In genomic region chr16:28928815-28929685, GRCm38 (mm10) we compare ENCODE assay signal across 8 mouse cellular contexts. TPM values are rescaled to one million over a fixed set of nuclear protein-coding genes. Genes with fewer than 3 reads are reported as not detected.
DNase-seq lines count a peak whose midpoint lies in the region; ATAC-seq and TF ChIP-seq lines count a peak whose summit lies in the region.

TSS of gene Mb21d2 (minus strand) at chr16:28929673.

- TF ChIP-seq CTCF in cerebellum, adult 2 months (IDR thresholded peaks at IDR 0.05; ENCODE audit: borderline replicate concordance, insufficient read depth, low read depth, low read length): no peak
- TF ChIP-seq CTCF in liver, embryonic 14.5 days (IDR thresholded peaks at IDR 0.05; ENCODE audit: low read depth): no peak

- no peak for TF ChIP-seq EP300 in liver, embryonic 14.5 days (IDR thresholded peaks at IDR 0.05; ENCODE audit: low read depth)

- H3K9ac ChIP-seq in liver, embryonic 14.5 days (replicated peaks): no peak within 1 kb of the TSS; the same call in 1 of the 2 replicates
- H3K9ac ChIP-seq in neural tube, embryonic 14.5 days (replicated peaks; ENCODE audit: low read depth, low read length): peak within 1 kb of the TSS; percentile 78

- ATAC-seq in liver, embryonic 14.5 days (ENCODE audit: insufficient read depth): no peak; the same call in 1 of the 2 replicates
- ATAC-seq in neural tube, embryonic 14.5 days (ENCODE audit: low read depth): peak; percentile 61

- peak within 1 kb of the TSS; percentile 94 for H3K4me3 ChIP-seq in cerebellum, adult 2 months (replicated peaks; ENCODE audit: insufficient read depth, low read depth, low read length)
- H3K4me3 ChIP-seq in liver, embryonic 14.5 days (ENCODE audit: insufficient read depth in 1 of 2, low read depth in 2 of 2, low read length in 2 of 2): peak within 1 kb of the TSS; percentile 54 to 77
- H3K4me3 ChIP-seq in neural tube, embryonic 14.5 days (ENCODE audit: low read depth, low read length): peak within 1 kb of the TSS; percentile 93

- WGBS in cerebellum, adult 2 months: under 1% methylated on average over 73 of the region's 73 CpGs
- under 1% methylated on average over 70 of the region's 73 CpGs for WGBS in liver, embryonic 14.5 days (ENCODE audit: insufficient replicate concordance)
- WGBS in neural tube, embryonic 14.5 days: 0% methylated on average over 72 of the region's 73 CpGs

- peak; percentile 20; the same call in 1 of the 2 replicates for TF ChIP-seq POLR2A in cerebellum, adult 2 months (IDR thresholded peaks at IDR 0.05; ENCODE audit: borderline replicate concordance, insufficient read depth, low read length)

- no peaks in the 10 kb centered on the region; the same call in 1 of the 2 replicates for H3K4me1 ChIP-seq in cerebellum, adult 2 months (ENCODE audit: control insufficient read depth, insufficient read depth, low read length)
- no peaks in the 10 kb centered on the region for H3K4me1 ChIP-seq in liver, embryonic 14.5 days (replicated peaks; ENCODE audit: control insufficient read depth in 2 of 2, insufficient read depth in 2 of 2, low read length in 1 of 2)
- peaks cover 14% of the 10 kb centered on the region for H3K4me1 ChIP-seq in neural tube, embryonic 14.5 days (ENCODE audit: control insufficient read depth, insufficient read depth, low read length)

- intact Hi-C loops in heart, postnatal 25 days (cut with DNase I): loop anchor here (1.0 kb wide), 1 partner anchor 89 kb away; no protein-coding TSS in a partner anchor

- no peaks in the 10 kb centered on the region for H3K27me3 ChIP-seq in cerebellum, adult 2 months (ENCODE audit: control insufficient read depth, insufficient read depth, low read length)
- peaks cover 33% of the 10 kb centered on the region for H3K27me3 ChIP-seq in liver, embryonic 14.5 days (ENCODE audit: control insufficient read depth, insufficient read depth, low read length)
- H3K27me3 ChIP-seq in neural tube, embryonic 14.5 days (ENCODE audit: control insufficient read depth, insufficient read depth, low read length): no peaks in the 10 kb centered on the region

- H3K27ac ChIP-seq in cerebellum, adult 2 months (ENCODE audit: insufficient read depth, low read length): peak within 1 kb of the TSS; percentile 82
- H3K27ac ChIP-seq in liver, embryonic 14.5 days: no peak within 1 kb of the TSS
- peak within 1 kb of the TSS; percentile 90 for H3K27ac ChIP-seq in neural tube, embryonic 14.5 days (ENCODE audit: low read depth, low read length)

- no peaks in the 10 kb centered on the region for H3K9me3 ChIP-seq in liver, embryonic 14.5 days (ENCODE audit: control insufficient read depth, low read length)
- no peaks in the 10 kb centered on the region for H3K9me3 ChIP-seq in neural tube, embryonic 14.5 days (ENCODE audit: control insufficient read depth, low read length)

- H3K36me3 ChIP-seq in liver, embryonic 14.5 days (replicated peaks; ENCODE audit: control insufficient read depth, insufficient read depth, low read depth): no peaks in the 10 kb centered on the region
- no peaks in the 10 kb centered on the region for H3K36me3 ChIP-seq in neural tube, embryonic 14.5 days (ENCODE audit: control insufficient read depth, insufficient read depth, low read length)

- peak; percentile 43 for DNase-seq in MN1 (ENCODE audit: low spot score)
- peak; percentile 59 to 75 for DNase-seq in cerebellum, adult 2 months
- peak; percentile 51 for DNase-seq in forelimb bud, embryonic 11.5 days (ENCODE audit: low read depth, low spot score)
- DNase-seq in heart, postnatal 25 days (ENCODE audit: low spot score): peak; percentile 28
- DNase-seq in layer of hippocampus, adult 11-12 months (ENCODE audit: low spot score): peak; percentile 51
- no peak for DNase-seq in liver, embryonic 14.5 days (ENCODE audit: low read depth in 3 of 3, low spot score in 3 of 3)
- peak; percentile 78 for DNase-seq in yolk sac, embryonic 10.5 days (ENCODE audit: low spot score)

- peak within 1 kb of the TSS; percentile 46 for H3K4me2 ChIP-seq in liver, embryonic 14.5 days (ENCODE audit: low read depth)
- peak within 1 kb of the TSS; percentile 72 for H3K4me2 ChIP-seq in neural tube, embryonic 14.5 days (ENCODE audit: low read depth, low read length)

RNA-seq across cellular contexts. Expression of gene Mb21d2, which starts in this region (rescaled TPM):
- polyA plus RNA-seq in cerebellum, adult 2 months (2012; rRNA removed): 29.5 and 30.7 TPM in 2 replicates
- total RNA-seq in heart, postnatal 25 days (2021): 1 to 10 TPM; 6.7 to 8.0 TPM
- polyA plus RNA-seq in liver, embryonic 14.5 days (2012; rRNA removed): 0.92 and 1.1 TPM in 2 replicates
- polyA plus RNA-seq in liver, embryonic 14.5 days (2014; fragmentation: Nextera tagmentation; extraction: Ambion mirVana): 0.94 and 1.1 TPM in 2 replicates
- 18.7 and 20.1 TPM in 2 replicates for polyA plus RNA-seq in neural tube, embryonic 14.5 days (2014; fragmentation: Nextera tagmentation; extraction: Ambion mirVana)

Comparison
In these comparisons a context has a peak if more than half of its experiments do, and no peak if none do; other contexts are left out.
1. DNase-seq: peak in MN1 (single experiment), cerebellum, adult 2 months (2 of 2), forelimb bud, embryonic 11.5 days (single experiment), heart, postnatal 25 days (single experiment), layer of hippocampus, adult 11-12 months (single experiment) and yolk sac, embryonic 10.5 days (single experiment); none in liver, embryonic 14.5 days (0 of 3).
2. Peak in every context shown above with its lines, with median percentiles within 50 percentile points of each other: H3K4me3 ChIP-seq.